Mouse (Mus musculus): ENCODE results near the gene Gatad2a.

DNA sequence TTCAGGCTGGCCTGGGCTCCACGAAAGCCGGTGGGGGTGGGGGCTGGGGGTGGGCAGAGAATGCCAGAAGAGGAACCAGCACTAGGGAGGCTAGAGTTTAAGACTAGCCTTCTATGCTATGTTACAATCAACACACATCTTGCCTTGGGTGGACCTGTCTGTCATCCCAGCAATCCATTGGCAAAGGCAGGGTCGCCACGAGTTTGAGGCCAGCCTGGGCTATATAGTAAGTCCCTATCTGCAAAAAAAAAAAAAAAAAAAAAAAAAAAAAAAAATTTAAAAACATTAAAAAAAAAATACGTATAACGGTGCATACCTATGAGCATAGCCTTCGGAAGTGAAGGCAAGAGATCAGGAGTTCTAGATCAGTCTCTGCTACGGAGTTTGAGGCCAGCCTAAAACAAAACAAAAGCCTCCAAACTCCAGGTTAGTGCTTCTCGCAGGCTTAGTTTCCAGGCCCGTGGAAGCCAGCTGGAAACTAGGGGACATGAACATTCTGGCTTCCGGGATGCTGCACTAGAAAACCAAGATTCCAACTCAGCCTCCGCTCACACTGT lies 95.2 kb downstream of the Gatad2a start:
- TF ChIP-seq CTCF (IDR thresholded peaks at IDR 0.05; ENCODE audit: borderline replicate concordance, insufficient read depth, low read length) (no peak), POLR2A (IDR thresholded peaks at IDR 0.05; ENCODE audit: low read depth, low read length) (no peak)
